Mouse (Mus musculus): ENCODE data around the gene 2900026A02Rik.

DNA sequence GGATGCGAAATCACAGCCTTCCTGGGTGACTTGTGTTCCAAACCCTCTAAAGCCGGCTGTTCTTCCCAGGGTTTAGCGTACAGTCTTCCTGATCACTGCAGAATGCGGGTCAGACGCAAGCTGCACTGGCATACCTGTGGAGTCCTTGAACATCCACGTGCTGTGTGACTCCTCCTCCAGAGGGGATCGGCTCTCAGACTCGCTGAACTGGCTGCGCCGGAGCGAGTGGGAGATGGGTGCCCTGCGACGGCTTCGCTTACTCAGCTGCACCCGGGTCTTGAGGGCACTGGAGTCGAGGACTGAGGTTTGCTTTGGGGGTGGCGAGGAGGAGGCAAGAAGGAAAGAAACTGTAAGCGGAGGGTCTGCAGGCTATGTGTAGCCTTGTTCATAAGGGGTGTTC is 125.6 kb downstream of the 2900026A02Rik start:
- TF ChIP-seq CTCF (IDR thresholded peaks at IDR 0.05; ENCODE audit: low read depth, low read length) (no peak), POLR2A (IDR thresholded peaks at IDR 0.05; ENCODE audit: extremely low read depth, insufficient read depth, low read length) (no peak)
